Mouse (Mus musculus) gastrocnemius, postnatal 10 days (tissue): Measurements from ENCODE around the gene Mvb12a. TPM values are rescaled to one million over a fixed set of nuclear protein-coding genes. Genes with fewer than 3 reads are reported as not detected.
"Not testable (repeated sequence)": the region's sequence is repeated elsewhere in the genome, so short reads cannot be mapped to it uniquely, and the experiment has no call there.

Experiments used
- DNase-seq: peaks from one replicate; pipeline ENCODE4 v3.0.0; 2021; ENCODE audit warnings: mixed read lengths
- total RNA-seq, 2 experiments: library from RNA; stranded (reverse); gene quantifications; 2 replicates each; pipeline ENCODE4 v1.2.3; 2021

Gene Mvb12a
- total RNA-seq, 2 experiments from 2014 or later = 21.8 to 25.5 TPM

DNA sequence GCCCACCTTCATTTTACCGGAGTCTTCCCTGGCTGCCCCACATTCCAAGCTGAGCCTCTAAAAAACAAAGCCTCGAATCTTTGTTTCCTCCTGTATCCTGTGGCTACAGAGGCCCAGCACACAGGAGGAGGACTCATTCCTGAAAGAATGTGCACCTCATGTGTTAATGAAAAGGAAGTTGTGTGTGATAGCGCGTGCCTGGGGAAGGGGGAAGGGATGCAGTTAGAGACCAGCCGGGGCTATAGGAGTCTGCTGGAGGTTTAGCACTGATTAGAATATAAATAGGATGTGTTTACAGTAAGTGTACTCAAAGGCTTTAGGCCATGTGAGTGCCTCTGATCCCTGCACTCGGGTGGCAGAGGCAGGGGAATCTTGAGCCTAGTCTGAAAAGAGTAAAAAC lies 16.4 kb upstream of the Mvb12a start:
- DNase-seq = no peak

DNA sequence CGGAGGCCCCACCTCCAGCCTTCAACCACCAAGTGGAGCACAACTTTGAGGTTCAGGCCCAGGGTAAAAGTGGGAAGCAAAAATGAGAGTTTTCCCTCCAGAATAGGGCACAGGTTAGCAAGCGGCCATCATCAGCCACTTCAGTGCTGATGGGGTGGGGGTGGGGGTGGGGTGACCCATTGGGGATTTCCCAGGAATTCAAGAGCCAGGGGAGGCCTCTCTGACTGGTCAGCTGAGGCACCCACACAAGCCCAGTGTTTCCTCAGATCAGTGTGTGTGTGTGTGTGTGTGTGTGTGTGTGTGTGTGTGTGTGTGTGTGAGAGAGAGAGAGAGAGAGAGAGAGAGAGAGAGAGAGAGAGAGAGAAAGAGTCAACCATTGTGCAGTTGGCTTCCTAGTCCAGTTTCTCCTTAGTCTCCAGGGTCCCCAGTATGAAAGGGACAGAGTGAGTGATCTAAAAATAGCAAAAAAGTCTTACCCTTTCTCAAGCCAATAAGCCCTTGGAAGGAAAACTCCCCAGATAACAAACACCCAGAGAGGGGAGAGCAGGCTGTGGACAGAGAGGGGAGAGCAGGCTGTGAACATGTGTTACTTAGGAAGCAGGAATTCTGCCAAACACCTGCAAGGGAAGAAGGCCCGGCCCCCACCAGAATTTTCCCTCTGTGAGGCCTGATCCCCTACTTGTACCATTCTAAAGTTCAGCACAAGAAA lies 15.4 kb upstream of the Mvb12a start:
- no peak for DNase-seq

DNA sequence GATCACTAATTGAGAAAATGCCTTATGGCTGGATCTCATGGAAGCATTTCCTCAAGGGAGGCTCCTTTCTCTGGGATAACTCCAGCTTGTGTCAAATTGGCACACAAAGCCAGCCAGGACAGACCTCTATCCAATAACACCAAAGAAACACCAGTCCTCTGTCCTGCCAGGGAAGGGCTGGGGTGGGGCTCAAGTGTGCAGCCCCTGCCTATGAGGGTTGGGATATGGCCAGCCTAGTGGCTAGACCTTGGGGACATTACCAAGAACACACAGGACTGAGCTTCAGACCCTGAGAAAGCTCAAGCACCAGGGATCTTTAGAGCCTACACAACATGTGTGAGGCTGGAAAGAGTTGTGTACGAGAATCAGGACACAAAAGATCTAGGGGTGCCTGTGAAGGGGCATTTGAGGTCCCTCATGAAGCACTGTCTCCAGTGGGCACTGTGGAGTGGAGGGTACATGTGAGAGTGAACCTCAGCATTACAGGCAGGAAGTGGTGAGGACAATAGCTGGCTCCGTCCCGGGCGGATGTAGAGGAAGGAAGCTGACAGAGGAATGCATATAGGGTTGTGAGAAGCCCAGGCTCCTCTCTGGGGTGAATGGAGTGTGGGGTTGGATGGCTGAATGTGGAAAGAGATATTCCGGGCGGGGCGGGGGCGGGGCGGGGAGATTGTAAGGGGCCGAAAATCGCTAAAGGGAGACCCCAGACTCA lies 14.2 kb upstream of the Mvb12a start:
- DNase-seq = no peak

DNA sequence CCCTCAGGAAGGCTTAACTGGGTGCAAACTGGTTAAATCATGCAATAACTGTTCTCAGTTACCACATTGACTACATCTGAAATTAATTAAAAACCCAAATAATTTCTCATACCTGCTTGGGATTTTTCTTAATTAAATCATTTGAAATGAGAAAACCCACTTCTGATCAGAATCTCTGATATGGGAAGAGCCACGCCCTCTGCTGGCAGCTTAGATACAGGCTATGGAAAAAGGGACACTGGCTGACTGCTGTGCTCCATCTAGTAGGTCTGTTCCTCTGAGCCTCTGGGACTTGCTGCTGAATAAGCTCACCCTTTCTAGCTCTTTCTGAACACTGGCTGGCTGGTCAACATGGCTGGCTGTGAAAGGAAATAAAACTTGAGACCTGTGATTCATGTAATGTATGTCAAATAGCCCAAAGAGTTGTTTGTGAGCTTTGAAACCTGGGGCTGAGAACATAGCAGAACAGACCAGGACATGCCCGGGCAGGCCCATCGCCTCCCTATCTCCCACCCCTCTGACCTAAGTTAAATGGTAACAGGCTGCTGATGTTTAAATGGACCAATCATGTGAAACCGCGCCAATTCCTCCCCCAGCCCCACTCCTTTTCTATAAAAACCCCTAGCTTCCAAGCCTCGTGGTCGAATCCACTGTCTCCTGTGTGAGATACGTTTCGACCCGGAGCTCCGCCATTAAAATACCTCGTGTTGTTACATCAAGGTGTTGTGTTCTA lies 11.8 kb upstream of the Mvb12a start:
- not testable (repeated sequence) for DNase-seq

GRCm38 (mm10) chr8:71534263-71534810 lies 8.4 kb upstream of the Mvb12a start:
- no peak for DNase-seq

- DNase-seq = no peak
These were observed 7.1 kb upstream of the Mvb12a start for GRCm38 (mm10) chr8:71535663-71536062.

DNA sequence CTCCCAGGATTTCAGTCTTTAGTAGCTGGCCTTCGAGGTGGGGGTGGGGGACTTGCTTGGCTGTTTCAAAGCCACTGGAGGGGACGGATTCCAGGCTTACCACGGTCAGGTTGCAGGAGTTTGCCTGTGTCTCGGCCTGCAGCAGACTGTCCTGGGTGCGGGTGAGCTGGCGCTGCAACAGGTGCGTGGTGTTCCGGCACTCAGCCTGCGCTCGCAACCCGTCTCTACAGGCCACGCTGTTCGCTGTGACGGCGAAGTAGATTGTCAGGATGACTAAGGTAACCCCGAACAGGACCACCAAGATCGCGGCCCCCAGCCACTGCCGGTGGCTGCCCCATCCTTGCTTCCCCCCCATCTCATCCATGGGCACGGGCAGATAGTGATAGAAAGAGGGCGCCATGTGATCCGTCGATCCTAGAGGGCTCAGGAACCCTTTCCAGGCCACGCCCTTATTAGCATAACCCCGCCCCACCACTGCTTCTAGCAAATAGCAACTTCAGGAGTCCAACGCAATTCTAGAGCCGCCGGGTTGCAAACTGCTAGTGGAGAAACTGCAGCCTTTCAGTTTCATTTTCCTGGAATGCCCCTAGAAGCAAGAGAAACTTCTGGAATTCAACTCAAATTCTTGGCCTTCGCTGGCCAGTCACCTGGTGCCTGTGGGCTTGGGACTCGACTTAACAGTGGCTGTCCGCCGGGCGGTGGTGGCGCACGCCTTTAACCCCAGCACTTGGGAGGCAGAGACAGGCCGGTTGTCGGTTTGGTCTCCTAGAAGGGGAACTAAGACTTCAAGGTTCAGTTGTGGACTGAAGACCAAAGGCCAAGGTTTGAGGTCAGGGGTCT lies 5.5 kb upstream of the Mvb12a start, which contains the start of gene Bst2:
Gene Bst2 (minus strand): TSS at position 429 of the 840 bp plus-strand sequence.
- DNase-seq = peak; percentile 80

DNA sequence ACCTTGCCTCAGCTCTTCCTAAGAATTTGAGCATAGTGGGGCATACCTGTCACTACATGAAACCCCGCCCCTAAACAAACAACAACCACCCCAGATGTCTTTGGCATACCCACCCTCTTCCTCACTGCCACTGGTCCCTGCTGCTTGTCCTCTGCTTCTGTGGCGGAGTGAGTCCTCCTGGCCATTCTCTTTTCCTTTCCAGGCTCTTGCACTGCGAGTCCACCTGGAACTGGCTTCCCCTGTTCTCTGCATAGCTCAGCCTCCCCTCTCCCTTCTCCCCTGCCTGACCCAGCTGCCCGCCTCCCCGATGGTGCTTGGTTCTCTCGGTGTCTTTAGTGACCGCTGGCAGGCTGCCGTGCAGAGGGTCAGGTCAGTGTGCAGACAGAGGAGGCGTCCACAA lies 1.0 kb downstream of the Mvb12a start:
- DNase-seq = no peak

DNA sequence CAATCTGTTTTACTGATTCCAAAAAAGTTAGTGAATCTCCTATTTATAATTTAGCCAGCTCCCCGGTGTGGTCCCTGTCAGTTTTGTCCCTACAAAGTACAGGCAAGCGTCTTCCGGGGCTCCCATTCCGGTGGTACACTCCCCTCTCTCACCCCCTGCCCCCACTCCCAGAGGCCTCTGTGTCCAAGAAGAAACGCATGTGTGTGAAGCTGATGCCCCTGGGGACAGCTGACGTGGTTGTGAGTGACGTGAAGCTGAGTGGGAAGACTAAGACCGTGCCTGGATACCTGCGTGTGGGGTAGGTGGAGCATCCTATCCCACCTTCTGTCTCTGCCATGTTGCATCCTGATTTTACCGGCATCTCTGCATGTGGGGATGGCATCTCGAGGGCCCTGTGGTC lies 2.3 kb downstream of the Mvb12a start:
- DNase-seq = no peak

DNA sequence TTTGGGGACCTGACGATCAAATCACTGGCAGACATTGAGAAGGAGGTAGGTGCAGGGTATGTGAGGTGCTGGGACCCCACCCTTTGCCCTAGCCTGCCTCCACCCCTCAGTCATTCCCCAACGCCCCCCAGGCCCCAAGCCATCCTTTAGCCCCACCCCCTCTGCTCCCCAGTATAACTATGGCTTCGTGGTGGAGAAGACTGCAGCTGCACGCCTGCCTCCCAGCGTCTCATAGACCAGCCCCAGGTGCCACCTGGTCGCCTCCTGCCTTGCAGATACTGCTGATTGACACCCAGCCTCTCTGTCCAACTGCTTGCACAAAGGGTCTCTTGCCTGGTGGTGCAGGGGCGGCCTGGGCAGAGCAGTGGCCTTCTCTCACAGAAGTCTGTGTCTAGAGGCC lies 4.9 kb downstream of the Mvb12a start:
- DNase-seq = no peak

DNA sequence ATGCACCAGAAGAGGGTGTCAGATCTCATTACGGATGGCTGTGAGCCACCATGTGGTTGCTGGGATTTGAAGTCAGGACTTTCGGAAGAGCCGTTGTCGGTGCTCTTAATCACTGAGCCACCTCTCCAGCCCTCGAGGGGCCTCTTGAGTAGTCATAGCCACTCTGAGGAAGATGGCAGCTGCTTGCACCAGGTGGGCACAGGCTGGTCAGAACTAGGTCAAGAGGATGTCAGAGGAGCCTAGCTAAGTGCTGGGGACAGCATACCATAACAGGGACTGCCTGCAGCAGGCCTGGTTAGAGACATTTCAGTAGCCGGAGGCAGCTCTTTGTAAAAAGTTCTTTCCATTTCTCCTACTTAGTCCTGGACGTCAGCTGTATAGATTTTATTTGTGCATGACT lies 8.0 kb downstream of the Mvb12a start:
- no peak for DNase-seq

GRCm38 (mm10) chr8:71552770-71553169 lies 10.0 kb downstream of the Mvb12a start:
- no peak for DNase-seq

DNA sequence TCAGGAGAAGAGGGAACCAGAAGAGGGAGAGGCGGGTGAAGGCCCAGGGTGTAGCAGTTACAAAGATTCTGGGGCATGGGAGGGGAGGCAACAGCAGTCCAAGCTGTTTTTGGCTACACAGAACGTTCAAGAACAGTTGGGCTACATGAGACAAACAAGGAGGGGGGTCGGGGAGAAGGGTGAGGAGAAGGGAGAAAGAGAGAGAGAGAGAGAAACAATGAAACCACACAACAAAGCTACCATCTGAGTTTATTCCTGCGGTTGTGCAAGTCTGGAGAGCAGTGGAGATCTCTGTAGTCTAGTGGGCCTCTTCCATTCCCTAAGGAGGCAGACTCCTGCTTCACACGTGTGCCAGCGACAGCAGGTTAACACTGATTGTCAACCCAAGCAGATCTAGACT lies 11.3 kb downstream of the Mvb12a start:
- DNase-seq = no peak

DNA sequence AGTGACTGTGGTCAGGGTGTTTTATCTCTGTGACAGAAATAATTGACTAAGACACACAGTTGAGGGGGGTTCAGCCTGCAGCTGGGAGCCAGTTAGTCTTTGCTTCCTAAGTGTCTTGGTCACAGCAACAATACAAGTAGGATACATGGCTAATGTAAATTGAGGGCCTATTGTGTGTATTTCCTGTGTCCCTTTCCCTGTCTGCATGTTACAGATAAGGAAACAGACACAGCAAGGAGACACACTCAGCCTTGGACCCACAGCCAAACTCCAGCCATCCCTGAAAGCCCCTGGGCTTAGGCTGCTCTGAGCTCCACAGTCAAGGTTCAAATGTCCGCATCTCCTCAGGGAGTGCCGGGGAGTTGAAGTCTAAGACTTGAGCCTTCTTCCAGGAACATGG lies 11.9 kb downstream of the Mvb12a start:
- DNase-seq = no peak

DNA sequence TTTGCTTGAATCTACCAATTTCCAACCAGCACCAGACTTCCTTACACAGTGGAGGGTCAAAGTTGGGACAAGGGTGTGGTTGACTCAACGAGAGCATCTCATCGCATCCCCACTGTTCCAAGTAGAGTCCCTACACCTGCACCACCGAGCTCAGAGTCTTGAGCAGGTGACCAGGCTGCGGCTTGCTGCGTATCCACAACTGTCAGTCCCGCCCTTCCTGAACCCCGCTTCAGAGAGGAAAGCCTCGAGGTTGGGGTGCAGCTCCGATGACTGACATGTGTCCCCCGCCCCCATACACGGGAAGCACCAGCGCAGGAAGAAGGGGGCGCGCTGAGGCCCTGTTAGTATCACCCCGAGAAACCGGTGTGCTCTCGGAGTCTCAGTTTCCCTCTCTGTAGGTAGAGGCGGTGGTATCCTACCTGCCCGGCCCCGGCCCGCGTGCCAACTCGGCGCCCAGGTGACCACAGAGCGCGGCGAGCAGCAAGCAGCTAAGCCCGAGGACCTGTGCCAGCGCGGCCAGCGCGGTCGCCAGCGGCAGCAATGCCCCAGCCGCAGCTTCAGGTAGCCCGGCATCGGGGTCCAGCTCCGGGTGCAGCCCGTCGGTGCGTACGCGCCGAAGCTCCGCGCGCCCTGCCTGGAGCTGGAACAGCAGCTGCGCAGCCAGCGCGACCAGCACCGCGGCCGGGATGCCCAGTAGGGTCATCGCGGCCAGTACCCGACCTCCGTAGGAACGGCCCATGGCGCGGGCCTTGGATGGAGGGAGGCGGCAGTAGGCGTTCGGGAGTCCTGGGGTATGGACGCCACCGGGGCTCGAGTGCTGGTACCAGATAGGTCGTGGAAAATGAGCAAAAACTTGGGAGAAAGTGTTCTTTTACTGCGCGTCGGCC lies 15.6 kb downstream of the Mvb12a start, which contains the start of gene Tmem221:
Gene Tmem221 (minus strand): TSS at position 801 of the 887 bp plus-strand sequence.
- no peak for DNase-seq

DNA sequence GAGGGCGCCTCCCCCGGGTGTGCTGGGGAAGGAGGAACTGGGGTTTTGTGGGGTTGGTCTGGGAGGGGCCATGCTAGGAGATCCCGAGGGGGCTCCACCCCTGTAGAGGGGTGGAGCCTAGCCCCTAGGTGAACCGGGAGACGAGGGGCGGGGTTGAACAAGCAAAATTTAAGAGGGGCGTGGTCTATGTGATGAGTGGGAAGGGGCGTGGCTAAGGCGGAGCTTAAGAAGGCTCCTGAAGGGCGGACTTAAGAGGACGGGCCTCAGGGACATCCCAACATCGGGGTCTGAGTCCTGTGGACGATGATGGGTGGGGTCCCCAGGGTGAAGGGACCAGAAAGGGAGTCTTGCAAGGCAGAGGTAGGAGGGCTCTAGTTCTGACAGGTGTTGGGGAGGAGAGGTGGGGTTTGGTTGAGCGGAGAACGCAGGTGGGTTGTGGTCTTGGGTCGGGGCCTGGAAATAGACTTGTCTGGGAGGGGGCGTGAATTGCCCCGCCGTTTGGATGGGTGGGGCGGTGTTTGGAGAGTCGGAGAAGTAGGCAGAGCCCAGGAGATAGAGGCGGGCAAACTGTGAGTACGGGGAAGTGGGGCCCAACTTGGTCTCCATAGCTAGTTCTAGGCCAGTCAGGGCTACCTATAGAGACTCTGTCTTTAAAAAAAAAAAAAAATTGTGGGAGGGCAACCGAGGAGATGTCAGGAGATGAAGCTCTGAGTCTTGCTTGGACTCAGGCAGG lies 16.4 kb downstream of the Mvb12a start:
- DNase-seq = peak; percentile 38

- DNase-seq = no peak
These were observed 17.3 kb downstream of the Mvb12a start for GRCm38 (mm10) chr8:71560071-71560470.

- DNase-seq = no peak
These were observed 18.0 kb downstream of the Mvb12a start for GRCm38 (mm10) chr8:71560765-71561164.

GRCm38 (mm10) chr8:71561401-71561800 lies 18.7 kb downstream of the Mvb12a start:
- DNase-seq = peak; percentile 62

DNA sequence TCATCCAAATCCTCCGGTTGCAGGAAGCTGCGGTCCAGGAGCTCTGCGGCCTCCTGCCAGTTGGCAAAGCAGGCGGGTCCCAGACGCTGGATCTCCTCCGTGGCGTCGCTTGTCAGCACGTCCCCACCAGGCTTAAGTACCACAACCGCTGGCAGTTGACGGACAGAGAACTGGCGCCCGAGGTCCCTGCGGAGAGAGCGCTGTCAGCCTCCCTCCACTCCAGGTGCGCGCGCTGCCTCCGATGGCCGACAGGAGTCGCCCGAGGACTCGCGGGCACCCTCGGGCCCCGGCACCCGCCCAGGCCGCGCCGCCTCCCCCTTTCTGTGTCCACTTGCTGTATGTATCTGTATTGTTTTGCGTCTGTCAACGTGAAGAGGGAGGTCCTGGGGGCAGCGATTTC lies 20.0 kb downstream of the Mvb12a start:
- peak; percentile 91 for DNase-seq
